Mouse (Mus musculus): ENCODE measurements at regions not wholly inside any gene's neighbourhood (a gene's known extent, or its start where the extent isn't known, plus 50 kb on each side); places are given as distances from the start of the nearest gene placed in this dataset.

GRCm38 (mm10) chr8:18115333-18116044 is 862.6 kb downstream of the Defb40 start:
- no peak for TF ChIP-seq CTCF (IDR thresholded peaks at IDR 0.05)
- no peak for TF ChIP-seq EP300 (IDR thresholded peaks at IDR 0.05)
